Mouse (Mus musculus) heart, embryonic 14.5 days (tissue): Measurements from ENCODE around the gene Phf20. TPM values are rescaled to one million over a fixed set of nuclear protein-coding genes. Genes with fewer than 3 reads are reported as not detected.

Source experiments
- ATAC-seq: fragments of 200-750 bp; cut with Nextera tagmentation; 2 replicates; pipeline ENCODE4 v1.8.0; 2017; ENCODE audit warnings: low read depth, moderate TSS enrichment; ENCODE audit not compliant: insufficient number of reproducible peaks, insufficient read depth, low FRiP score
- H3K27ac ChIP-seq, 2 experiments: fragments of 200-500 bp in 1 of 2; fragments of 300-500 bp in 1 of 2; sonication (generic) in 1 of 2; replicated peaks in 1 of 2; 2 replicates each; pipeline ENCODE4 v1.5.1; 2012 to 2014; ENCODE audit warnings: low read depth in 2 of 2, low read length in 2 of 2, control low read depth in 1 of 2, mild to moderate bottlenecking in 1 of 2, mixed read lengths in 1 of 2; ENCODE audit not compliant: control insufficient read depth in 1 of 2, insufficient read depth in 1 of 2
- H3K27me3 ChIP-seq: fragments of 300-500 bp; sonication (generic); 2 replicates; pipeline ENCODE4 v1.6.1; 2014; ENCODE audit warnings: mild to moderate bottlenecking, low read length, control low read depth; ENCODE audit not compliant: control insufficient read depth, insufficient read depth
- H3K36me3 ChIP-seq: fragments of 300-500 bp; sonication (generic); 2 replicates; pipeline ENCODE4 v1.6.1; 2014; ENCODE audit warnings: mild to moderate bottlenecking, control low read depth, low read length, mixed read lengths; ENCODE audit not compliant: control insufficient read depth, insufficient read depth
- H3K4me1 ChIP-seq, 2 experiments: fragments of 200-500 bp in 1 of 2; fragments of 300-500 bp in 1 of 2; sonication (generic) in 1 of 2; 2 replicates each; pipeline ENCODE4 v1.6.1; 2012 to 2014; ENCODE audit warnings: low read length in 2 of 2, control low read depth in 1 of 2, mixed read lengths in 1 of 2; ENCODE audit not compliant: control insufficient read depth in 2 of 2, insufficient read depth in 2 of 2
- H3K4me2 ChIP-seq: fragments of 300-500 bp; sonication (generic); 2 replicates; pipeline ENCODE4 v1.6.1; 2014; ENCODE audit warnings: mild to moderate bottlenecking, low read length
- H3K4me3 ChIP-seq, 2 experiments: fragments of 200-500 bp in 1 of 2; fragments of 300-500 bp in 1 of 2; sonication (generic) in 1 of 2; 2 replicates each; pipeline ENCODE4 v1.5.1; 2012 to 2014; ENCODE audit warnings: low read length in 2 of 2, mild to moderate bottlenecking in 2 of 2, control low read depth in 1 of 2, low read depth in 1 of 2, moderate library complexity in 1 of 2; ENCODE audit not compliant: control insufficient read depth in 1 of 2, insufficient read depth in 1 of 2
- H3K9ac ChIP-seq: fragments of 300-500 bp; sonication (generic); 2 replicates; pipeline ENCODE4 v1.6.1; 2014; ENCODE audit warnings: mild to moderate bottlenecking, low read length
- H3K9me3 ChIP-seq: fragments of 300-500 bp; sonication (generic); 2 replicates; pipeline ENCODE4 v1.6.1; 2016; ENCODE audit warnings: low read length, control low read depth; ENCODE audit not compliant: control insufficient read depth
- WGBS: fragments of 180-500 bp; shearing (Covaris S2); extraction: QIAGEN DNeasy Blood & Tissue Kit; methylation state at CpG from one replicate; pipeline ENCODE4 v1.1.7; 2014; 5-methylcytosine and 5-hydroxymethylcytosine counted together
- polyA plus RNA-seq: library from polyadenylated mRNA; unstranded; fragments of >200 nt; fragmentation: Nextera tagmentation; extraction: Ambion mirVana; gene quantifications from 2 replicates; pipeline ENCODE4 v1.2.1, GENCODE M21; 2014

Phf20 gene
- polyA plus RNA-seq, 1 experiment from 2014 or later, result 44.6 TPM

DNA sequence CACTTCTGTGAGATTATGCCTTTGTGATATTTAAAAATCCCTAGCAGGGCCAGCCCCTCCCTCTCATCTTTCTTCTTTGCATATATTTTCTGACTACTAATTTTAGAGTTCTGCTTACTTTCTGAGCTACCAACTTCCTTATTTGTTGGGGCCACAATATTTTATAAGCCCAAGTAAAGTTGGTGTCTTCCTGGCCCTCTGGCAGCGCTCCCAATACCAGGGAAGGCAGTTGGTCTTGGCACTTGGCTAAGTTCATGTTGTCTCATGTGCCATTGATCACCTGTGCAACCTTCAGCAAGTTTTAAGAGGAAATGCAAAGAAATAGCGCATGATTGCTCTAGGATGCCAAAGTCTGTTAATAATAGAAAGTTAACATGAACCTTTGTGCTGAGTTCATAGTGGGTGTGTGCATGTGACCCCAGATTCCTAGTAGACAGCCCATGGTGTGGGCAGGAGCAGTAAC is 99.4 kb downstream of the Phf20 start:
- no peak for ATAC-seq
- Histone ChIP-seq H3K4me3 (no peak overlapping the region), H3K27me3 (no peaks in the 10 kb centered on the region), H3K4me1 (peaks cover 4 to 12% of the 10 kb centered on the region in 2 experiments; a peak in 3 of 4 replicates), H3K4me2 (no peak overlapping the region), H3K9ac (no peak overlapping the region), H3K9me3 (no peaks in the 10 kb centered on the region), H3K36me3 (peaks cover 73% of the 10 kb centered on the region), H3K27ac (no peak overlapping the region)
- WGBS, result 95% methylated on average over 2 of the region's 2 CpGs

- WGBS, result 87% methylated on average over 3 of the region's 3 CpGs
These were observed 99.9 kb downstream of the Phf20 start for GRCm38 (mm10) chr2:156296190-156296589.

DNA sequence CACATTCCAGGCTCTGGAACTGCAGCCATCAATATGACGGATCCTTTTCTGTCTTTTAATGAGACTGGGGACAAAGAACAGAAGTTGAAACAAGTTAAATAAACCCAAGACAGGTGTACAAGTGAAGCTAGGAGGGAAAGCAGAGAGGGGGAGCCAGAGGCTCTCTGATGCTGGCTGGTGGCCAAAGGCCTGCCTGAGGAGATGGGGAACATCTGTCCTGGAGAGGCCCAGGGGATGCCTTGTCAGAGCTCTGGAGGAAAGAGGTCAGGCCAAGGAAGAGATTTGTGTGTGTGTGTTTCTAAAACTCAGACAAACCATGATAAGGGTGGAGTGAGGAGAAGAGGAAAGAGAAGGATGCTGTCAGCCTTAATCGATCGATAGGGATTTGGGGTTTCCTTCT is 101.4 kb downstream of the Phf20 start:
- Histone ChIP-seq H3K27ac (peak overlapping the region in 1 of 2 experiments; percentile 10; a peak in 1 of 4 replicates), H3K27me3 (no peaks in the 10 kb centered on the region), H3K4me1 (peaks cover 4 to 12% of the 10 kb centered on the region in 2 experiments; a peak in 2 of 4 replicates), H3K9me3 (no peaks in the 10 kb centered on the region), H3K4me2 (no peak overlapping the region), H3K9ac (no peak overlapping the region), H3K4me3 (no peak overlapping the region), H3K36me3 (peaks cover 85% of the 10 kb centered on the region)
- no peak for ATAC-seq
- 58% methylated on average over 3 of the region's 3 CpGs for WGBS

More at GRCm38 (mm10) chr2:156296190-156296589, 99.9 kb downstream of the Phf20 start:
- no peak for ATAC-seq
- H3K9me3 ChIP-seq, result no peaks in the 10 kb centered on the region
- no peak overlapping the region for H3K9ac ChIP-seq
- no peaks in the 10 kb centered on the region for H3K27me3 ChIP-seq
- H3K36me3 ChIP-seq, result peaks cover 78% of the 10 kb centered on the region
- no peak overlapping the region for H3K4me3 ChIP-seq
- H3K27ac ChIP-seq, result no peak overlapping the region
- H3K4me1 ChIP-seq, result peaks cover 4 to 12% of the 10 kb centered on the region in 2 experiments; a peak in 2 of 4 replicates
- H3K4me2 ChIP-seq, result no peak overlapping the region

GRCm38 (mm10) chr2:156298458-156298857 is 102.2 kb downstream of the Phf20 start:
- no peak for ATAC-seq
- Histone ChIP-seq H3K27me3 (no peaks in the 10 kb centered on the region), H3K4me2 (no peak overlapping the region), H3K9me3 (no peaks in the 10 kb centered on the region), H3K4me1 (peaks cover 4 to 12% of the 10 kb centered on the region in 2 experiments; a peak in 2 of 4 replicates), H3K9ac (no peak overlapping the region), H3K36me3 (peaks cover 84% of the 10 kb centered on the region), H3K27ac (no peak overlapping the region), H3K4me3 (no peak overlapping the region)
- WGBS, result 82% methylated on average over 7 of the region's 7 CpGs

DNA sequence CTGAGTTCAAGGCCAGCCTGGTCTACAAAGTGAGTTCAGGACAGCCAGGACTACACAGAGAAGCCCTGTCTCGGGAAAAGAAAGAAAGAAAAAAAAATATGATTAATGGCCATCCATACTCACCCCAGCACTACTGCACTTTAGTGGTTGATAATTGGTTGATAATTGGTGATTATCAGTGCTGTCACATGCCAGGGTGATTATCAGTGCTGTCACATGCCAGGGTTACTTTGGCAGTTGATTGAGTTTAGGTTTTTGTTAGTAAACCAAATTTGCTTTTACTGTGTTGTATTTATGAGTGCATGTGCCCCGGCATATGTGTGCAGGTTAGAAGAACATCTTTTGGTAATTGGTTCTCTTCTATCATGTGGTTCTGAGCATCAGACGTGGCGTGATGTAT is 105.8 kb downstream of the Phf20 start:
- Histone ChIP-seq H3K36me3 (peaks cover 76% of the 10 kb centered on the region), H3K9me3 (no peaks in the 10 kb centered on the region), H3K27me3 (no peaks in the 10 kb centered on the region), H3K4me3 (no peak overlapping the region), H3K9ac (no peak overlapping the region), H3K4me1 (peaks cover 4 to 12% of the 10 kb centered on the region in 2 experiments; a peak in 2 of 4 replicates), H3K4me2 (no peak overlapping the region), H3K27ac (no peak overlapping the region)
- no peak for ATAC-seq
- WGBS, result 91% methylated on average over 4 of the region's 4 CpGs

- Histone ChIP-seq H3K9ac (no peak overlapping the region), H3K36me3 (peaks cover 71% of the 10 kb centered on the region), H3K9me3 (no peaks in the 10 kb centered on the region), H3K4me3 (no peak overlapping the region), H3K27ac (no peak overlapping the region), H3K4me2 (no peak overlapping the region), H3K4me1 (no peaks in the 10 kb centered on the region), H3K27me3 (no peaks in the 10 kb centered on the region)
- WGBS, result 89% methylated on average over 4 of the region's 4 CpGs
- no peak for ATAC-seq
These were observed 108.1 kb downstream of the Phf20 start for GRCm38 (mm10) chr2:156304351-156304750.

DNA sequence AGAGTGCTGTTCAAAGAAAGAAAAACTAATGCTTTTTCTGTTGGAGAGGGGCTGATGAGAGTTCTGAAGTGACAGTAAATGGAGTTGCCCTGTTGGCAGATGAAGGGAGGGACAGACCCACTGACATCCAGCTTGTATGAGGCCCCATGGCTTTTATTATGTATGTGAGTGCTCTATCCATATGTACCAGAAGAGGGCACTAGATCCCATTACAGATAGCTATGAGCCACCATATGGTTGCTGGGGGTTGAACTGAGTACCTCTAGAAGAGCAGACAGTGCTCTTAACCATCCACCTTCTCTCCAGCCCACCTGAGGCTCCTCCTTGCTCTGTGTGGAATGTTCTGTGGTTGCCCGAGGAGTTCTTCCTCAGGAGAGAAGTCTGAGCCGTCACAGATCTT is 109.6 kb downstream of the Phf20 start:
- Histone ChIP-seq H3K27ac (no peak overlapping the region), H3K4me3 (no peak overlapping the region), H3K4me2 (no peak overlapping the region), H3K4me1 (no peaks in the 10 kb centered on the region), H3K36me3 (peaks cover 61% of the 10 kb centered on the region), H3K9ac (no peak overlapping the region), H3K27me3 (no peaks in the 10 kb centered on the region), H3K9me3 (no peaks in the 10 kb centered on the region)
- no peak for ATAC-seq
- 84% methylated on average over 2 of the region's 2 CpGs for WGBS

- Histone ChIP-seq H3K9ac (no peak overlapping the region), H3K36me3 (peaks cover 50% of the 10 kb centered on the region), H3K9me3 (no peaks in the 10 kb centered on the region), H3K27me3 (no peaks in the 10 kb centered on the region), H3K27ac (no peak overlapping the region), H3K4me3 (no peak overlapping the region), H3K4me1 (peaks cover 0 to 4% of the 10 kb centered on the region in 2 experiments; a peak in 1 of 4 replicates), H3K4me2 (no peak overlapping the region)
- 62% methylated on average over 5 of the region's 5 CpGs for WGBS
- no peak for ATAC-seq
These were observed 111.0 kb downstream of the Phf20 start for GRCm38 (mm10) chr2:156307261-156307660.
